Mouse (Mus musculus) right cerebral cortex, adult 18-20 months (tissue): Measurements from ENCODE around the gene Gm2244.
A peak's percentile ranks its signal among the peaks of the same experiment; 100 is the strongest.
"Not testable (repeated sequence)": the region's sequence is repeated elsewhere in the genome, so short reads cannot be mapped to it uniquely, and the experiment has no call there.

ENCODE experiments used
- DNase-seq: peaks from one replicate; pipeline ENCODE4 v3.0.0; 2022; ENCODE audit warnings: mixed read lengths

Gm2244 gene

GRCm38 (mm10) chr14:19549863-19550262 lies at the start of gene Gm2244:
Gene Gm2244 (minus strand): TSS chr14:19549963.
- DNase-seq: not testable (repeated sequence)

- peak; percentile 3 for DNase-seq
Measured at GRCm38 (mm10) chr14:19584804-19585667, 35.3 kb upstream of the Gm2244 start, which contains the start of gene Gm2237. Gene Gm2237 (minus strand): TSS chr14:19585135.
